Mouse (Mus musculus) cerebellum, adult 2 months (tissue): ENCODE results near the gene Stat2. TPM values are rescaled to one million over a fixed set of nuclear protein-coding genes. Genes with fewer than 3 reads are reported as not detected.

ENCODE experiments used
- DNase-seq, 2 experiments: peaks; one replicate each; pipeline ENCODE4 v3.0.0; 2021
- H3K27ac ChIP-seq: fragments of 200-500 bp; 2 replicates; pipeline ENCODE4 v1.5.1; 2012; ENCODE audit warnings: low read length, control low read depth, inconsistent platforms; ENCODE audit not compliant: insufficient read depth
- H3K27me3 ChIP-seq: fragments of 200-500 bp; 2 replicates; pipeline ENCODE4 v1.6.1; 2012; ENCODE audit warnings: inconsistent platforms, mild to moderate bottlenecking, low read length, moderate library complexity; ENCODE audit not compliant: control insufficient read depth, insufficient read depth
- H3K4me1 ChIP-seq: fragments of 200-500 bp; 2 replicates; pipeline ENCODE4 v1.6.1; 2011; ENCODE audit warnings: low read length; ENCODE audit not compliant: control insufficient read depth, insufficient read depth
- H3K4me3 ChIP-seq: fragments of 200-500 bp; replicated peaks from 2 replicates; pipeline ENCODE3; 2011; ENCODE audit warnings: mild to moderate bottlenecking, low read depth, low read length, control low read depth; ENCODE audit not compliant: insufficient read depth
- CTCF ChIP-seq: fragments of 200-500 bp; IDR thresholded peaks from 2 replicates; pipeline ENCODE4 v1.5.1; 2011; ENCODE audit warnings: low read depth, mild to moderate bottlenecking, control low read depth, low read length, moderate library complexity, borderline replicate concordance; ENCODE audit not compliant: insufficient read depth
- POLR2A ChIP-seq: fragments of 200-500 bp; IDR thresholded peaks from 2 replicates; pipeline ENCODE4 v1.6.1; 2011; ENCODE audit warnings: low read length, control low read depth, borderline replicate concordance; ENCODE audit not compliant: insufficient read depth
- WGBS: fragments of 180-500 bp; shearing (Covaris S2); methylation state at CpG from one replicate; pipeline ENCODE4 v1.1.7; 2018; 5-methylcytosine and 5-hydroxymethylcytosine counted together
- polyA plus RNA-seq: library from polyadenylated mRNA; depleted of rRNA; stranded (reverse); fragments of >200 nt; gene quantifications from 2 replicates; pipeline ENCODE4 v1.2.3, GENCODE M21; 2012; rRNA removed

Stat2 gene
- polyA plus RNA-seq, result 94.4 and 110 TPM in 2 replicates

- H3K4me1 ChIP-seq, result peaks cover 5% of the 10 kb centered on the region; the same call in 1 of the 2 replicates
- WGBS, result under 1% methylated on average over 43 of the region's 43 CpGs
- H3K27ac ChIP-seq, result peak within 1 kb of the TSS; percentile 52
- H3K4me3 ChIP-seq, result peak within 1 kb of the TSS; percentile 75
- TF ChIP-seq POLR2A (peak; percentile 90), CTCF (no peak)
- H3K27me3 ChIP-seq, result no peaks in the 10 kb centered on the region
- DNase-seq, result peak; percentile 97 to 99
Measured at GRCm38 (mm10) chr10:128270287-128270841, at the start of gene Stat2. Gene Stat2, plus strand, starts transcription at chr10:128270559.

GRCm38 (mm10) chr10:128221533-128222286 is 48.6 kb upstream of the Stat2 start:
- no peak for TF ChIP-seq POLR2A
- TF ChIP-seq CTCF, result no peak
- WGBS, result 63% methylated on average over 16 of the region's 16 CpGs
- Histone ChIP-seq H3K4me3 (no peak overlapping the region), H3K4me1 (no peaks in the 10 kb centered on the region; the same call in 1 of the 2 replicates), H3K27me3 (no peaks in the 10 kb centered on the region), H3K27ac (no peak overlapping the region)
- DNase-seq, result no peak

GRCm38 (mm10) chr10:128225064-128225463 is 45.3 kb upstream of the Stat2 start:
- no peak for TF ChIP-seq CTCF
- no peak for TF ChIP-seq POLR2A
- DNase-seq, result no peak
- WGBS, result 46% methylated on average over 5 of the region's 5 CpGs
- Histone ChIP-seq H3K4me1 (no peaks in the 10 kb centered on the region; the same call in 1 of the 2 replicates), H3K4me3 (no peak overlapping the region), H3K27ac (no peak overlapping the region), H3K27me3 (no peaks in the 10 kb centered on the region)

DNA sequence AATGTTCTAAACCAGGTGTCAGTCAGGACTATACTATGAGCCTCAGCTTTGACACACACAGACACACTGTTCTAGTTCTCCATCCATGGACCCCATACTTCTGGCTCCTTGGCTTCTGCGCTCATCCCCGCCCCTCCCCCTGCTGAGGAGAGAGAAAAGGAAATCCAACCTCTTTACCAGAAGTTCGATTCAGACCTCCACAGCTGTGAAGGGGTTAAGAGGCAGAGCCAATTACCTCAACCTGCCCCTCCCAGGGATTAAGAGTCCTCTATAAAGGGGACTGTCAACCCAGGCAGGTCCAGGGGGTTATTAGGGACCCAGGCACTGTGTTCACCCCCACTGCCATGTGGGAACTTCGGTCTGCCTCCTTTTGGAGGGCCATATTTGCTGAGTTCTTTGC is 44.8 kb upstream of the Stat2 start, which contains the start of gene Mip:
Gene Mip, plus strand, starts transcription at position 301 of the 400 bp plus-strand sequence.
- H3K4me3 ChIP-seq, result no peak within 1 kb of the TSS
- 44% methylated on average over 4 of the region's 4 CpGs for WGBS

GRCm38 (mm10) chr10:128227592-128227991 is 42.8 kb upstream of the Stat2 start:
- no peak overlapping the region for H3K27ac ChIP-seq
- H3K4me3 ChIP-seq, result no peak overlapping the region
- H3K27me3 ChIP-seq, result no peaks in the 10 kb centered on the region
- DNase-seq, result no peak
- WGBS, result 60% methylated on average over 9 of the region's 9 CpGs
- no peaks in the 10 kb centered on the region for H3K4me1 ChIP-seq
- TF ChIP-seq CTCF (no peak), POLR2A (no peak)

More for the DNA sequence above, 44.8 kb upstream of the Stat2 start, which contains the start of gene Mip:
- TF ChIP-seq POLR2A (no peak), CTCF (no peak)
- no peaks in the 10 kb centered on the region for H3K27me3 ChIP-seq
- no peak within 1 kb of the TSS for H3K27ac ChIP-seq
- no peak for DNase-seq
- H3K4me1 ChIP-seq, result no peaks in the 10 kb centered on the region; the same call in 1 of the 2 replicates

DNA sequence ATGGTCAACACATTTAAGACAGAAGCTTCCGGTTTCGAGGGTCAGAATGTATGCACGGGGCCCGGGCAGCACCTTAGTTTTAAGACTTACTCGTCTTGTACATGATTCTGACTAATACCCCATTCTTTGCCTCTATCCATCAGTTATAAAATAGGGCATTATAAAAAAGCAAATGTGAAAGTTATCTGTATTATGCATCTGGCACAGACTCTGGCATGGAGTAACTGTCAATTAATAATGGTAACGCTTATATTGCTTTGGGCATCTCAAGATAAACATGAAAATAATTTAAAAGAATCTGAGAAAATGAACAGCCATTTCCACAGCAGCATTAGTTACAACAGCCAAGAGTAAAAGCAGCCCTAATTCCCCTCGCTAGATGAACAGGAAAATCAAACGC is 42.4 kb upstream of the Stat2 start:
- Histone ChIP-seq H3K4me3 (no peak overlapping the region), H3K4me1 (peaks cover 2% of the 10 kb centered on the region; the same call in 1 of the 2 replicates), H3K27ac (no peak overlapping the region), H3K27me3 (no peaks in the 10 kb centered on the region)
- no peak for DNase-seq
- WGBS, result 90% methylated on average over 8 of the region's 8 CpGs
- TF ChIP-seq POLR2A, result no peak
- no peak for TF ChIP-seq CTCF

DNA sequence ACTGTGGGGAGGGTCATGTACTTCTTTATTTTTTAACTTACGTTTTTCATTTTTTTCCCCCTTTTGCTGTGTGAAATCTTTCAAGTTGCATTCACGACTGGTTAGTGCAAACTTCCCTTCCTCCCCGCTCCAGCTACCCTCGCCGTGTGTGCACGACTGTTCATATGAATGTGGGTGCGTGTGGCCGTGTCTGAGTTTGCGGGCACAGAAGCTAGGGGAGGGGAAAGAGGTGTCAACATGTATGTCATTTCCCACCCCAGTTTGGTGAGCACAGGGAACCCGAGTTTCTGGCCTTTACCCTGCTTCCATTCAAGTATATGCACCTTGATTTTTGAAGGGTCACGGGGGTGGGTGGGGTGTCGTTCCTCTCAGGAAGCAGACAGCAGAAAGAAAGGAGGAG is 39.8 kb upstream of the Stat2 start:
- Histone ChIP-seq H3K4me1 (peaks cover 3% of the 10 kb centered on the region; the same call in 1 of the 2 replicates), H3K27me3 (no peaks in the 10 kb centered on the region), H3K4me3 (no peak overlapping the region), H3K27ac (no peak overlapping the region)
- no peak for DNase-seq
- TF ChIP-seq POLR2A (no peak), CTCF (no peak)
- 84% methylated on average over 12 of the region's 12 CpGs for WGBS
